24 mouse cellular contexts compared by ENCODE assay signal in the genomic region with DNA sequence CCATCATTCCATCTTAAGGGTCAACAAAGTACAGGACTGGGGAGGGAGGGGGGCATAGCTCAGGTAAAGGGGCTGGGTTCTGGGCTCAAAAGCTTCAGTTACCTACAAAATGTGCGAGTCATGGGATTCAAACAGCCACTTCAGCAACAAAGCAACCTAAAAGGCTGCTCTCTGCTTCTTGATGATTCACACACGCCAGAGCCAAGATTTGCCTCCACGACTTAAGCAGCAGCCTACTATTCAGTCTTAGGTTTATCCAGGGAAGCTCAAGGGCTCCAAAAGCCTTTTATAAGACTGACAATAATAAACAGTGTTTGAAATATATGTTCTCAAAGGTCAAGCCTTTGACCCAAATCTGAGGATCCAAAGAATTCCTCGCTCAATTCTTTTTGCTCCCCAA.
"Had no signal": no experiment of that assay in that cellular context is flagged by ENCODE, and none has a peak within 500 bp of the region (broad histone marks: within the 10 kb centered on the region; RNA-seq: fewer than 3 reads in every experiment).

No protein-coding gene starts in this region.

- H3K9ac ChIP-seq: intestine, embryonic 15.5 days; kidney, embryonic 15.5 days; limb, embryonic 12.5 days; limb, embryonic 15.5 days; liver, embryonic 14.5 days; liver, postnatal 0 days; midbrain, embryonic 13.5 days; neural tube, embryonic 13.5 days had no signal

- H3K4me1 ChIP-seq: intestine, embryonic 15.5 days; limb, embryonic 12.5 days; limb, embryonic 15.5 days; megakaryocyte, embryonic 14.5 days; midbrain, embryonic 13.5 days; neural tube, embryonic 13.5 days had no signal

- H3K4me2 ChIP-seq: intestine, embryonic 15.5 days; kidney, embryonic 15.5 days; limb, embryonic 12.5 days; limb, embryonic 15.5 days; liver, embryonic 11.5 days; midbrain, embryonic 13.5 days; neural tube, embryonic 13.5 days had no signal

- H3K36me3 ChIP-seq: intestine, embryonic 15.5 days; kidney, embryonic 15.5 days; limb, embryonic 12.5 days; limb, embryonic 15.5 days; midbrain, embryonic 10.5 days; midbrain, embryonic 13.5 days; neural tube, embryonic 13.5 days had no signal

- H3K4me3 ChIP-seq: intestine, embryonic 15.5 days; kidney, embryonic 15.5 days; layer of hippocampus, adult 2 months; limb, embryonic 12.5 days; limb, embryonic 15.5 days; megakaryocyte, embryonic 14.5 days; midbrain, embryonic 10.5 days; midbrain, embryonic 13.5 days; myocyte; neural tube, embryonic 13.5 days had no signal

- ATAC-seq: intestine, embryonic 15.5 days; liver, postnatal 0 days; lung, postnatal 0 days; midbrain, embryonic 13.5 days; midbrain, embryonic 16.5 days had no signal

- H3K27ac ChIP-seq: intestine, embryonic 15.5 days; kidney, embryonic 15.5 days; layer of hippocampus, adult 2 months; limb, embryonic 12.5 days; limb, embryonic 15.5 days; liver, embryonic 14.5 days; midbrain, embryonic 10.5 days; midbrain, embryonic 13.5 days; neural tube, embryonic 13.5 days had no signal

- H3K9me3 ChIP-seq: intestine, embryonic 15.5 days; kidney, embryonic 15.5 days; limb, embryonic 12.5 days; limb, embryonic 15.5 days; midbrain, embryonic 10.5 days; midbrain, embryonic 13.5 days; neural tube, embryonic 13.5 days had no signal

- DNase-seq: kidney, adult 11 months; kidney, adult 8-10 months; kidney, postnatal 14 days; left cerebral cortex, postnatal 4 days; liver, postnatal 0 days; lung, postnatal 36 days; retina, postnatal 1 day; right cerebral cortex, postnatal 14 days; right cerebral cortex, postnatal 4 days; thymus, postnatal 25 days had no signal

- H3K27me3 ChIP-seq: intestine, embryonic 15.5 days; kidney, embryonic 15.5 days; limb, embryonic 12.5 days; limb, embryonic 15.5 days; megakaryocyte, embryonic 14.5 days; midbrain, embryonic 13.5 days; neural tube, embryonic 13.5 days had no signal
